Mouse (Mus musculus): ENCODE data around the gene Chchd1.
"Not testable (repeated sequence)": the region's sequence is repeated elsewhere in the genome, so short reads cannot be mapped to it uniquely, and the experiment has no call there.

Chchd1 gene

DNA sequence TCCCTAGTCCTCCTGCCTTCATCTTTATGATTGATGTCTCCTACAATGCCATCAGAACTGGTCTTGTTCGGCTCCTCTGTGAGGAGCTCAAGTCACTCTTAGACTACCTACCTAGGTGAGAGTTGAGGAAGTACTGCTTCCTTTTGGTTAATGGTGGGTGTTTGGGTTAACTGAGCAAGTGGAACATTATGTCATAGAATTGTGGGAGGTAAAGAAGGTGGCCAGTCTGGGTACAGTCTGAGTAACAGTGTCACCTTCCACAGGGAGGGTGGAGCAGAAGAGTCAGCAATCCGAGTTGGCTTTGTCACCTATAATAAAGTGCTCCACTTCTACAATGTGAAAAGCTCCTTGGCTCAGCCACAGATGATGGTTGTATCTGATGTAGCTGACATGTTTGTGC is 13.8 kb upstream of the Chchd1 start:
- no peak for DNase-seq (ENCODE audit: low spot score in 2 of 2)

DNA sequence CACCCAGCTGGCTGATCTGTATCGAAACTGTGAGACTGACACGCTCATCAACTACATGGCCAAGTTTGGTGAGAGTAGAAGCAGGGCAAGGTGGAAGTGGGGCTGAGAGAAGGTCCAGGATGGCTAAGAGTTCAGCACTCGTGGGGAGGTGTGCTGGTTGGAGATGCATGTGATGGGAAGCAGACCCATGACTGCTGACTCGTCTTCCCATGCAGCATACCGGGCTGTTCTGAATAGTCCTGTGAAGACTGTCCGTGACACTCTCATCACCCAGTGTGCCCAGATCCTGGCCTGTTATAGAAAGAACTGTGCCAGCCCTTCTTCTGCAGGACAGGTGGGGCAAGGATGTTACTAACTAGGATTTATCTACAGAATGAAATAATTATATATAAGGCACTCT is 11.0 kb upstream of the Chchd1 start:
- DNase-seq (ENCODE audit: low spot score in 2 of 2), result no peak

DNA sequence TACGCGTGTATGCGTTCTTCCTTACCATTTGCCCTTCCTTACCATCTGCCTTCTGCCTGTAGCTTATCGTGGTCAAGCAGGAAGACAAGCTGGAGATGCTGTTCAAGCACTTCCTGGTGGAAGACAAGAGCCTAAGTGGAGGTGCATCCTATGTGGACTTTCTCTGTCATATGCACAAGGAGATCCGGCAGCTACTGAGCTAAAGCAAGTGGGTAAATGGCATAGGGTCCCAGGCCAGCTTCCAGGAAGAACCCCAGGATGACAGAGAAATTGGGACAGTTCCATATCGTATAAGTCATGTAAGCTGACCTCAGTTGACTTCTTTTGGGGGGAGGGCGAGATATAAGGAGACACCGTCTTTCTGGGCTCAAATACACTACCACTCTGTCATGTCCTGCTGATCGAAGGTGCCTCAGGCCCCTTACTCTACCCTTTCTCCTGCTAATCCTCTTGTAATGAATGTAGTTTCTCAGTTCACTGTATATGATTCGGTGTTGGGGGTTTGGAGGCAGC is 9.2 kb upstream of the Chchd1 start:
- no peak for DNase-seq (ENCODE audit: low spot score in 2 of 2)

DNA sequence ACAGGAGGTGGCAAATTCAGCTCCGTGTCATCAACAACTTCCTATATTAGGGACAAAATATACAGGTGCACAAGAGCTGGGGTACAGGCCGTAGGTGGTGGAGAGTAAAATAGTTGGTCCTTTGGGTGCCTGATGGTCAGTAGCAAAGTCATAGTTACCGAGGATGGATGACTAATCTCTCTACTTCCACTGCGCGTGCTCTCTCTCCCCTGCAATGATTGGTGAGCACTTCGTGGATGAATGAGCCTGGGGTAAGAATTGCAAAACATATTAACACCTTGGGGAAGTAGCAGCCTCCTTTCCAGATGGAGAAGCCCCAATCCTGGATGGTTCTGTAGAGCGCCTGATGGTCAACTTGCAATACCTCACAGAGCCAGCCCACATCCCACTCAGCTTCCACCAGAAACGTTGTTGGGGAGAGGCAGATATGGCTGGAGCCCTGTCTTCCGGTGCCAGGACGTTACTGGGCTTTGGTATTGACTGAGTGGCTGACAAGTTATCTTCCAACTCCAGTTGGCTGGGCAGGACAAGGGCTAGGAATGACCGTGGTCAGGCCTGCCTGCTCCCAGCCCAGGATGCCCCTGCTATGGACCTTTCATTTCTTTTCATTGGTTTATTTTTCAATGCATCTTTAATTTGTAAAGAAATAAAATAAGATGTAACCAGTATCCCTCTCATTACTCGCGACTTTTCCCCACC is 8.5 kb upstream of the Chchd1 start:
- DNase-seq (ENCODE audit: low spot score in 2 of 2), result no peak

DNA sequence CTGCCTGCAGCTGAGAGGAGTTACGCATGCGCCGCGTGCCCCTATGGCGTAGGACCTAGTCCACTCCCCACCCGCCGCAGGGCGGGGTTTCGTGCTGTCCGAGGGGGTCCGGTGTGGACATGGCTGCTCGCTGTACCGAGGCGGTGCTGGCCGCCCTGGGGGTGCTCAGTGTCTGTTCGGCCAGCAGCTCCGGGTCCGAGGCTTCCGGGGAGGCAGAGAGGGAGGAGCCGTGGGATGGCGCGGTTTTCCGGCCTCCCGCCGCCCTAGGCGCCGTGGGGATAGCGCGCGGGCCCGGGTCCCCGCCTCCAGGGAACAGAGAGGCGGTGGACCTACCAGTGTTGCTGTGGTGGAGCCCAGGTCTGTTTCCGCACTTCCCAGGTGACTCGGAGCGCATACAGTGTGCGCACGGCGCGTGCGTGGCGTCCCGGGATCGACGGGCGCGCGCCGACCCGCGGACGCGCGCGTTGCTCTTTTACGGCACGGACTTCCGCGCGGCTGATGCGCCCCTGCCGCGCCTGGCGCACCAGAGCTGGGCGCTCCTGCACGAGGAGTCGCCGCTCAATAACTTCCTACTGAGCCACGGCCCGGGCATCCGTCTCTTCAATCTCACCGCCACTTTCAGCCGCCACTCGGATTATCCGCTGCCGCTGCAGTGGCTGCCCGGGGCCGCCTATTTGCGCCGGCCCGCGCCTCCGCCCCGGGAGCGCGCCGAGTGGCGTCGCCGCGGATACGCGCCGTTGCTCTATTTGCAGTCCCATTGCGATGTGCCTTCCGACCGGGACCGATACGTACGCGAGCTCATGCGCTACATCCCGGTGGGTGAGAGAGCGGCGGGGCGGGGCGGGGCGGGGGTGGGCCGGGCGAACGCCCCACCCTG is 7.7 kb upstream of the Chchd1 start, which contains the start of gene Fut11:
Fut11 (plus strand) TSS at position 85 of the 877 bp plus-strand sequence.
- peak; percentile 70 to 72 for DNase-seq (ENCODE audit: low spot score in 2 of 2)

DNA sequence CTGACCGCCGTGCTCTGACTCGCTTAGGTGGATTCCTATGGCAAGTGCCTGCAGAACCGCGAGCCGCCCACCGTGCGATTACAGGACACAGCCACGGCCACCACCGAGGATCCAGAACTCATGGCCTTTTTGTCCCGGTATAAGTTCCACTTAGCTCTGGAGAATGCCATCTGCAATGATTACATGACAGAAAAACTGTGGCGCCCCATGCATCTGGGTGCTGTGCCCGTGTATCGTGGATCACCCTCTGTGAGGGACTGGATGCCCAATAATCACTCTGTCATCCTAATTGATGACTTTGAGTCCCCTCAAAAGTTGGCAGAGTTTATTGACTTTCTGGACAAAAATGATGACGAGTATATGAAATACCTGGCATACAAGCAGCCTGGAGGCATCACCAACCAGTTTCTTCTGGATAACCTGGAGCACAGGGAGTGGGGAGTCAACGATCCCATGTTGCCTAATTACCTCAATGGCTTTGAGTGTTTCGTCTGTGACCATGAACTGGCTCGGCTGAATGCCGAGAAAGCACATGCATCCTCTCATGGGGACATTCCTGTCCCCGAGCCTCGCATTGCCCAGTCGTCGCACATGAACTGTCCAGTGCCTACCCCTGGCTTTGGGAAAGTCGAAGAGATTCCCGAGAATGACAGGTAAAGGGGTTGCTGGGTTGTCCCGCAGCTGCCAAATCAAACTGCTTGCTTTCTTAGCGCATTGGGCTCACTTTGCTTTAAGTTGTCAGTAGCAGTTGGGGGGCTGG is 6.9 kb upstream of the Chchd1 start:
- DNase-seq (ENCODE audit: low spot score in 2 of 2), result no peak

DNA sequence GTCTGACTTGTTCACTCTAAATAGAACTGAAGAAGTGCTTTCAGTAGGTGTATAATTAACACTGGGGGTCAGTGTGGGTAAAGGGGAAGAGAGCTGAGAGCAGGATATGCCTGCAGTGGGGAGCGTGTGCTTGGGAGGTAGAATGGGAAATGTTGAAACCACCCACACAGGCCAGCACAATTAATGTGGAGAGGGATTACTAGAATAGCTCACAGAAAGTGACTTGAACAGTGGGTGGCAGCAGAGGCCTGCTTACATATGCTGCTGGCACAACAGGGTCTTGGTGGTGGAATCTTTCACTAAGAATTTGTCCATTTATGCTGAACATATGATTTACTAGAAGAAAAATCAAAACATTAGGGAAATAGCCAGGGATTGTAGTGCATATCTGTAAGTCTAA is 5.8 kb upstream of the Chchd1 start:
- no peak for DNase-seq (ENCODE audit: low spot score in 2 of 2)

DNA sequence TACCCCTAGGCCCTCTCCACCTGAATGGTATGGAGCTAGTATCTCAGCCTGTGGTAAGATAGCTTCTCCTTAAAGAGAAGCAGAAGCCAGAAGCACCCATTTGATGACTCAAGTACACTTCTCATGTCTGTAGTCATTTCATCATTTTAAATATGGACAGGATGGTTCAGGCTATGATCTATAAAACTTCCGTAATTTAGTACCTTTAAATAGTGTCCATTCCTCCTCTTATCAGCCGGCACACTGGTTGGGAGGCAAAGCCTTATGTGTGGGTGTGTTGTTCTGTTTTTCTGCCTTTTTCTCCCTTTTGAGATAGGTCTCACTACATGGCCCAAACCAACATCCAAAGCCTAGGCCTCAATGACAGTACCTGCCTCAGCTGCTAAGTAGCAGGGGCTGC is 4.3 kb upstream of the Chchd1 start:
- no peak for DNase-seq (ENCODE audit: low spot score in 2 of 2)

DNA sequence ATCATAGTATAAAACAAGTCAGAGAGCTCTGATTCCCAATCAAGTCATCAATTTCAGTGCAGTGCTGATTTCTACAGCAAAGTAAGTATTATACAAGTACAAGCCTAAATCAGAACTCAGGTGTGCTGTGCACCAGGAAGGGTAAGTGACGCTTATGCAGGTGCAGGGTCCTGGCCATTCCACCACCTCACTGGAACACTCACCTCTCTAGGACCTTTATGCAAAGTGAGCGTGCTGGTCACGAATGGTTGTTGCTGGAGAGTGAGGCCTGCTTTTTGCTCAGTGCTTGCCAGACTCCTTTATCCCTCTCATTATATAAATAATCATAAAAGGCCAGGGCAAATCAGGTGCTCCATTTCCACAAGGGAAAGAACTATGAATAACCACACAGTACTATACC is 2.4 kb upstream of the Chchd1 start:
- DNase-seq (ENCODE audit: low spot score in 2 of 2), result no peak

DNA sequence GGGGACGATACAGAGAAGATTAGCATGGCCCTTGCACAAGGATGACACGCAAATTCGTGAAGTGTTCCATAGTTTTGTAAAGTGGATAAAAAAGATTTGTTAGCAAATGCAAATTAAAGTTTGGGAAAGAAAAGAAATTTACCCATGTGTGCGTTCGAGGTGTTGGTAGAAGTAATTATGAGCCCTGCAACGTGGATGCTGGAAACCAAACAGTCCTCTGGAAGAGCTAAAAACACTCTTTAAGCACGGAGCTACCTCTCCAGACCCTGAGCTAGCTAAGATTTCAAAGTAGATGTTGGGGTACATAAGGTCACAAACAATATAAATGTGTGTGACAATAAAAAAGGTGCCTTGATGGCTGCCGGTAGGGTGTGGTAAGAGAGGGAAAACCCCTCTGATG is 1.3 kb upstream of the Chchd1 start:
- no peak for DNase-seq (ENCODE audit: low spot score in 2 of 2)

DNA sequence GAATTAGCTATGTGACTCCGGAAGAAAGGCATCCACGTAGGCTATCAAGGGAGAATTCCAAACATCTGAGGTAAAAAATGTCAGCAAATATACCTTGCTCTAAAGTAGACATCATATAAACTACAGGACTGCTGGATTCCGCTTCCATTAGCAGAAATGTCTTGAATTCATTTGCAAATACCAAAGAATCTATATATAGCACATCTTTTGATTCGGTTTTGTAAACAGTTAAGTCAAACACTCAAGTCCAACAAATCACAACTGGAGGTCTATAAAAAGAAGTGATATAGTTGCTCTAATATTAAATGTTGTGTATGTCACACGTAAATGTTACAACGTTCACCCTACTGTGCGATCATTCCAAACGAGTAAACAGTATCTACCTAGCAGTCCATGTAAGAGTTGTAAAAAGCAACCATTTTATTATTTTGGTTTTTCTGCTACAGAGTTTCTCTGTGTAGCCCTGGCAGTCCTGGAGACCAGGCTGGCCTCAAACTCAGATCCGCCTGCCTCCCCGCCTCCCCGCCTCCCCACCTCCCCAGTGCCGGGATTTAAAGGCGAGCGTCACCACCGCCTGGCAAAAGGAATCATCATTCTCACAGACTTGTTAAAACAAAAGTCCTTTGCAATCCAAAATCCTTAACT is 588 bp upstream of the Chchd1 start:
- no peak for DNase-seq (ENCODE audit: low spot score in 2 of 2)

DNA sequence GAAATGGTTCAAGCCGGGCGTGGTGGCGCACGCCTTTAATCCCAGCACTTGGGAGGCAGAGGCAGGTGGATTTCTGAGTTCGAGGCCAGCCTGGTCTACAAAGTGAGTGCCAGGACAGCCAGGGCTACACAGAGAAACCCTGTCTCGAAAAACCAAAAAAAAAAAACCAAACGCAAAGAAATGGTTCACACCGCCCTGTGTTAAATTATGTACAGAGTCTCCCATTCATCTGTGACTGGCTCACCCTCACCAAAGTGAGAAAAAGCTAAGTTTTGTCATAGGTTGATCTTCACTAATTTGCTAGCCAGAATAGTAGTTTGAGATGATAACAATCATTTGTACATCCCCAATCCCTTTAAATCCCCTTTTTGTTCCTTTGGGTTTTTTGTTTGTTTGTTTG is 655 bp downstream of the Chchd1 start:
- DNase-seq (ENCODE audit: low spot score in 2 of 2), result not testable (repeated sequence)

DNA sequence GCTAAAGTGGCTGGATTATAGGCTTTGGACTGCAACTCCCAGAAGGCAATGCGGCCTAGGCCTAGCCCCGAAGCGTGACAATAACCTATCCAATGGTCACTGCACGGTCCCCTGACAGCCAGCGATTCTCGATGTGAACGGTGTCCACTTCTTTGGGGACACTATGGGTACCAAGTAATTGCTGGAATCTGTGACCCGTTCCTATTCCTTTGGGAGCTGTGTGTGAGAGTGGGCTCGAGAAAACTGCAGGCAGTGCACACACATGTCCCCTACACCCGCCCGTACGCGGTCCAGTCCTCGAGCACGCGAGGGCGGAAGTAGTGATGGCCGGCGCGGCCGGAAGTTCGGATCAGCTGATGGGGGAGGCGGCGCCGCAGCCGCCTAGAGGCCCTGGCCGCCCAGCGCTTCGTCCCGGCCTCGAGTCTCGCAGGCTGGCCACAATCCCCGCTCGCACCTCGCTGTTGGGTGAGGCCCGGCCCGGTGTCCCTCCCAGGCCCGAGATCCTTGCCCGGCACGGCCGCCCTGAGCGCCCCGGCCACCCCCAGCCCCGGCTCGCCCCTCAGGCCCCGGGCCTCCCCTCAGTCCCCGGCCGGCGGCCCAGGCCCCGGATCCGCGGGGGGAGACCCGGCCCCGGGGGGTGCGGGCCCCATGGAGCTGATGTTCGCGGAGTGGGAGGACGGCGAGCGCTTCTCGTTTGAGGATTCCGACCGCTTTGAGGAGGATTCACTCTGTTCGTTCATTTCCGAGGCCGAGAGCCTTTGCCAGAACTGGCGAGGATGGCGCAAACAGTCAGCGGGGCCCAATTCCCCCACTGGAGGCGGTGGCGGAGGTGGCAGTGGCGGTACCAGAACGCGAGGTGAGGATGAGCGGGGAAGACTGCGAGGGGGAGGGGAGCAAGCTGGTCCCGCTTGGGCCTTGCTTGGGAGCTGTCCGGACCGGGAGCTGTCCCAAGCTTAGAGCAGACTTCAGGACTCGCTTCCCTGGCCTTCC is 4.7 kb downstream of the Chchd1 start, which contains the start of gene Zswim8:
Zswim8 (plus strand) TSS at position 352 of the 990 bp plus-strand sequence.
- DNase-seq (ENCODE audit: low spot score in 2 of 2), result peak; percentile 75 to 78

DNA sequence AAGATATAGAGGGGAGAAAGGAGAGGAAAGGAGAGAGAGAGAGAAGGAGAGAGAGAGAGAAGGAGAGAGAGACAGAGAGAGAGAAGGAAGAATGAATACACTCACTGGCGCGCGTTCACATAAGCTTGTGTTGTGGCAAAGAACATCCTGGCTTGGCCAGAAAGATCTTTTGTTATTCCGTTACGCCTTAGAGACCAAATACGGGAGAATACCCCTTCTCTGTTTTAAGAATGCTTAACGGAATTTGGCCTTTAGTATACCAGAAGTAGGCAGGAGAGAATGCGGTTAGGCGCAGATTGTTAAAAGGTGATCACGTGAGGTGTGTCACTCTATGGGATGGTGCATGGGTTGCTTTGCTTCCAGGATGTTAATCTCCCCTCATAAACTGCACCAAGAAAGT is 5.4 kb downstream of the Chchd1 start:
- no peak for DNase-seq (ENCODE audit: low spot score in 2 of 2)

DNA sequence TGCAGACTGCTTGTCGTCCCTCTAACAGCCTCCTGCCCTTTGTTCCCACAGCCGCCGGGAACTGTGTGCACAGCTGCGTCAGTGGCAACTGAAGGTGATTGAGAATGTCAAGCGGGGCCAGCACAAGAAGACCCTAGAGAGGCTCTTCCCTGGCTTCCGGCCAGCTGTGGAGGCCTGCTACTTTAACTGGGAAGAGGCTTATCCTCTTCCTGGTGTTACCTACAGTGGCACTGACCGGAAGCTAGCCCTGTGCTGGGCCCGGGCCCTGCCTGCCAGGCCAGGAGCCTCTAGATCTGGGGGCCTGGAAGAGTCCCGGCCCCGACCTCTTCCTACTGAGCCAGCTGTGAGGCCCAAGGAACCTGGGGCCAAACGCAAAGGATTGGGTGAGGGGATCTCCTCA is 11.0 kb downstream of the Chchd1 start:
- no peak for DNase-seq (ENCODE audit: low spot score in 2 of 2)

DNA sequence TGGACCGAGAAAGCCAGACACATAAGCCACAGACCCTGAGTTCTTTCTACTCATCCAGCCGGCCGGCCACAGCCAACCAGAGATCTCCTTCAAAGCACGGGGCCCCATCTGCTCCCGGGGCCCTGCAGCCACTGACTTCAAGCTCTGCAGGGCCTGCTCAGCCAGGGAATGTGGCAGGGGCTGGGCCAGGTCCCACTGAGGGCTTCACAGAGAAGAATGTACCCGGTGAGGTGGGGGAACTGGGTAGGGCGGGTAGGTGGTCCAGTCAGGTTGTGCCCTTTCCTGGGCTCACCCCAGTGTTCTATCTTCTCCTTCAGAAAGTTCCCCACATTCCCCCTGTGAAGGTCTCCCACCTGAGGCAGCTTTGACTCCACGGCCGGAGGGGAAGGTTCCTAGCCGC is 15.6 kb downstream of the Chchd1 start:
- DNase-seq (ENCODE audit: low spot score in 2 of 2), result no peak

DNA sequence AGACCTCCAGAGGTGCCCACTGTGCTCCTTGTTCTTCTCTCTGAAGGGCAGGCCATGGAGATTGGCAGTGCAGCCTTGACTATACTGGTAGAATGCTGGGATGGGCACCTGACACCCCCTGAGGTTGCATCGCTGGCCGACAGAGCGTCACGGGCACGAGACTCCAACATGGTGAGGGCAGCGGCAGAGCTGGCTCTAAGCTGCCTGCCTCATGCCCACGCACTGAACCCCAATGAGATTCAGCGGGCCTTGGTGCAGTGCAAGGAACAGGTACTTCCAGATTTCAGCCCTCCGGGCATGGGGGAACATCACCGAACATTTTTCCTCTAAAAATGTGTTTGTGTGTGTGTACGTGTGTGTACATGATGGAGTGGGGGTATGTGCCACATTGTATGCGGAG is 17.0 kb downstream of the Chchd1 start:
- no peak for DNase-seq (ENCODE audit: low spot score in 2 of 2)

DNA sequence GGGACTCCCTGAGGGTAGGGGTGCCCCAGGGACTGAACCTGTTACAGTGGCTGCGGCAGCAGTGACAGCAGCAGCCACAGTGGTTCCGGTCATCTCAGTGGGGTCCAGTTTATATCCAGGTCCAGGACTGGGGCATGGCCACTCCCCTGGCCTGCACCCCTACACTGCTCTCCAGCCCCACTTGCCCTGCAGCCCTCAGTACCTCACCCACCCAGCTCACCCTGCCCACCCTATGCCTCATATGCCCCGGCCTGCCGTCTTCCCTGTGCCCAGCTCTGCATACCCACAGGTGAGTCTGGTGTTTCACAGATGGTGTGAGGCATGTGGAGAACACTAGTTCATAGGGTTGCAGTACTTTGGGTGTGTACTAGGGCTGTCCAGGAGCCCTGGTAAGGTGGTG is 18.6 kb downstream of the Chchd1 start:
- DNase-seq (ENCODE audit: low spot score in 2 of 2), result no peak

DNA sequence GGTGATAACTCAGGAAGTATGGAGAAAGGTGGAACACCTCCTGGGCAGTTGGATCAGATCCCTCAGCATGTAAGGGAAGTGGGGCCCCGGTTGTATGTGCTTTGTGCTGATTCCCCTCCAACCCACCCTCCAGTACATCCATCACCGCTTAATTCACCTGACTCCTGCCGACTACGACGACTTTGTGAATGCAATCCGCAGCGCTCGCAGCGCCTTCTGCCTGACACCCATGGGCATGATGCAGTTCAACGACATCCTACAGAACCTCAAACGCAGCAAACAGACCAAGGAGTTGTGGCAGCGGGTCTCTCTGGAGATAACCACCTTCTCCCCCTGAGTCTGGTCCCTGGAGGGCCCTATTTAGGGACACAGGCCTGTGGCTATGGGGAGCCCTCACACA is 20.2 kb downstream of the Chchd1 start:
- DNase-seq (ENCODE audit: low spot score in 2 of 2), result no peak

DNA sequence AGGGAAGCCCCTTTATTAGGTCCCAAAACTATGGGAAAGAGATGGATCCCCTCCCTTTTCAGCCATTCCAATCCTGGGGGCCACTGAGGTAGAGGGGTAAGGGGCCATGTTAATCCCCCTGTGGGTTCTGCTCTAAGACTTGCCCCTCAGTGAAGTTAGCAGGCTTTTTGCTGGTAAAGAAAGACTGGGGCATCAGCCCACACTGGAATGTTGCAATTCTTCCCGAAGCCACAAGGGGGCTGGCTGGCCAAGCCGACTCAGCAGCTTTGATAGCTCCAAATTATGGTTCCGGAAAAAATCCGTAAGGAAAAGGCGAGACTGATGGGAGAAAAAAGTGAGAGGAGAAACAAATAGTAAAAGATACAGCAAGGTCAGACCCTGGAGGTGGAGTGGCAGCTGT is 21.2 kb downstream of the Chchd1 start:
- peak in 1 of 2 experiments; percentile 46 for DNase-seq (ENCODE audit: low spot score in 2 of 2)

Data from spleen, postnatal 14 days (tissue).